Mouse (Mus musculus): Measurements from ENCODE around the gene Cyp4a12a.
"Not testable (repeated sequence)": the region's sequence is repeated elsewhere in the genome, so short reads cannot be mapped to it uniquely, and the experiment has no call there.

The Cyp4a12a gene

GRCm38 (mm10) chr4:115298746-115299145, at the start of gene Cyp4a12a:
Gene Cyp4a12a, plus strand, starts transcription at chr4:115299046.
- DNase-seq (ENCODE audit: extremely low read depth, low read depth, low spot score): not testable (repeated sequence)

DNA sequence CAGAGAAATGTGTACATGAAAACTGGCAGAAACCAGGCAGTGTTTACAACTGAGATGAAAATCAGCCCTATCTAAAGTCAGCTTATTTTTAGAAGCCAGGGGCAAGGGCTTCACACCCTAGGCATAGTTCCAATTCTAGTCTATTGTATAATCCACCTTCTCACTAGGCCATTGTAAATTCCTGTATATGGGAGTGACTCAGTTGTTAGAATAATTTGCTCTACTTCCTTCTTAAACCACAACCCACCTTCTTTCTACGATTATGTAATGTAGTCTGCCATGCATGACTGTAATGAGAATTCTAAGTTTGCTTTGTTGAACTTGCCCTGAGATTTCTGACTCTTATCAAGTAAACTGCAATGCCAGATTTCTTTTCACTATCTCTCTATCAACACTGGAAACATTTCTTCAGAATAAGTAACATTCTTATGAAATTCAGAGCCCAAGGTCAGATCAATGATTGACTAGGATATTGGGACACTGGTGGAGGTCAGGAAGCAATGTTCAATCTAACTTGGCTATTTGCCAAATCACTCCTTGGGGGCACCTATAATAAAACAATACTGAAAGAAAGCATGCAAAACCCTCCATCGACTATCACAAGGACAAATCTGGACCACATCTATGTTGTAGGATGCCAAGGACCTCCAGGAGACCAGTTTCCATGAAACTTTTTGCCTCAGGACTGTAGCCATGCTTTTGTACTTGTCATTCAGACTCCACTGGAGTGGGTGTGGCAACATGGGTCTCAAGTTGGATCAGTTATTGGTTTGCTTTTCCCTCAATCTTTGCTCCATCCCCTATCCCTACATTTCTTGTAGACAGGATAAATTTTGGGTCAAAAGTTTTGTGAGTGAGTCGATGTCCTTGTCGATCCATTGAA, 33.9 kb upstream of the Cyp4a12a start:
- not testable (repeated sequence) for DNase-seq (ENCODE audit: extremely low read depth, low read depth, low spot score)

DNA sequence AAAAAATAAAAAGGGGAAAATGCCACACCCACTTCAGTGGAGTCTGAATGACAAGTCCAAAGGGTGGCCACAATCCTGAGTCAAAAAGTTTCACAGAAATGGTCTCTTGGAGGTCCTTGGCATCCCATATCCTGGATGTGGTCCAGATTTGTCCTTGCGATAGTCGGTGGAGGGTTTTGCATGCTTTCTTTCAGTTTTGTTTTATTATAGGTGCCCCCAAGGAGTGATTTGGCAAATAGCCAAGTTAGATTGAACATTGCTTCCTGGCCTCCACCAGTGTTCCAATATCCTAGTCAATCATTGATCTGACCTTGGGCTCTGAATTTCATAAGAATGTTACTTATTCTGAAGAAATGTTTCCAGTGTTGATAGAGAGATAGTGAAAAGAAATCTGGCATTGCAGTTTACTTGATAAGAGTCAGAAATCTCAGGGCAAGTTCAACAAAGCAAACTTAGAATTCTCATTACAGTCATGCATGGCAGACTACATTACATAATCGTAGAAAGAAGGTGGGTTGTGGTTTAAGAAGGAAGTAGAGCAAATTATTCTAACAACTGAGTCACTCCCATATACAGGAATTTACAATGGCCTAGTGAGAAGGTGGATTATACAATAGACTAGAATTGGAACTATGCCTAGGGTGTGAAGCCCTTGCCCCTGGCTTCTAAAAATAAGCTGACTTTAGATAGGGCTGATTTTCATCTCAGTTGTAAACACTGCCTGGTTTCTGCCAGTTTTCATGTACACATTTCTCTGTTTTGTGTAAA, 20.4 kb upstream of the Cyp4a12a start:
- not testable (repeated sequence) for DNase-seq (ENCODE audit: extremely low read depth, low read depth, low spot score)

GRCm38 (mm10) chr4:115280342-115280741, 18.5 kb upstream of the Cyp4a12a start:
- no peak for DNase-seq (ENCODE audit: extremely low read depth, low read depth, low spot score)

GRCm38 (mm10) chr4:115280779-115281178, 18.1 kb upstream of the Cyp4a12a start:
- DNase-seq (ENCODE audit: extremely low read depth, low read depth, low spot score): not testable (repeated sequence)

- DNase-seq (ENCODE audit: extremely low read depth, low read depth, low spot score): not testable (repeated sequence)
These were observed 17.5 kb upstream of the Cyp4a12a start for GRCm38 (mm10) chr4:115281231-115281767.

- DNase-seq (ENCODE audit: extremely low read depth, low read depth, low spot score): not testable (repeated sequence)
These were observed 26.9 kb downstream of the Cyp4a12a start for GRCm38 (mm10) chr4:115325722-115326121.

- not testable (repeated sequence) for DNase-seq (ENCODE audit: extremely low read depth, low read depth, low spot score)
These were observed 66.8 kb downstream of the Cyp4a12a start for GRCm38 (mm10) chr4:115365624-115366023.

GRCm38 (mm10) chr4:115368067-115368466, 69.2 kb downstream of the Cyp4a12a start:
- not testable (repeated sequence) for DNase-seq (ENCODE audit: extremely low read depth, low read depth, low spot score)

Data from fat pad, adult 2 months (tissue).